Mouse (Mus musculus) hindbrain, embryonic 16.5 days (tissue): ENCODE results near the gene Plppr2. TPM values are rescaled to one million over a fixed set of nuclear protein-coding genes. Genes with fewer than 3 reads are reported as not detected.
A peak's percentile ranks its signal among the peaks of the same experiment; 100 is the strongest.

Source experiments
- ATAC-seq: fragments of 200-750 bp; cut with Nextera tagmentation; 2 replicates; pipeline ENCODE4 v1.8.0; 2017; ENCODE audit warnings: moderate TSS enrichment, moderate library complexity
- H3K27ac ChIP-seq: fragments of 300-500 bp; sonication (generic); 2 replicates; pipeline ENCODE4 v1.5.1; 2014; ENCODE audit warnings: low read depth, mild to moderate bottlenecking, control low read depth, low read length, moderate library complexity
- H3K27me3 ChIP-seq: fragments of 300-500 bp; sonication (generic); replicated peaks from 2 replicates; pipeline ENCODE4 v1.6.1; 2014; ENCODE audit warnings: low read length; ENCODE audit not compliant: control insufficient read depth, insufficient read depth
- H3K36me3 ChIP-seq: fragments of 300-500 bp; sonication (generic); 2 replicates; pipeline ENCODE4 v1.6.1; 2014; ENCODE audit warnings: mild to moderate bottlenecking, low read length, moderate library complexity, mixed read lengths; ENCODE audit not compliant: control insufficient read depth, insufficient read depth
- H3K4me1 ChIP-seq: fragments of 300-500 bp; sonication (generic); 2 replicates; pipeline ENCODE4 v1.6.1; 2014; ENCODE audit warnings: low read depth, low read length; ENCODE audit not compliant: control insufficient read depth, insufficient read depth
- H3K4me2 ChIP-seq: fragments of 300-500 bp; sonication (generic); 2 replicates; pipeline ENCODE4 v1.6.1; 2014; ENCODE audit warnings: mild to moderate bottlenecking, low read length, control low read depth, moderate library complexity
- H3K4me3 ChIP-seq: fragments of 300-500 bp; sonication (generic); 2 replicates; pipeline ENCODE4 v1.5.1; 2014; ENCODE audit warnings: mild to moderate bottlenecking, low read length, control low read depth, moderate library complexity
- H3K9ac ChIP-seq: fragments of 300-500 bp; sonication (generic); 2 replicates; pipeline ENCODE4 v1.6.1; 2014; ENCODE audit warnings: low read depth, mild to moderate bottlenecking, control low read depth, low read length, moderate library complexity
- H3K9me3 ChIP-seq: fragments of 300-500 bp; sonication (generic); 2 replicates; pipeline ENCODE4 v1.6.1; 2014; ENCODE audit warnings: mild to moderate bottlenecking, low read length, moderate library complexity; ENCODE audit not compliant: control insufficient read depth
- WGBS: fragments of 180-500 bp; shearing (Covaris S2); extraction: QIAGEN DNeasy Blood & Tissue Kit; methylation state at CpG from one replicate; pipeline ENCODE4 v1.1.7; 2014; 5-methylcytosine and 5-hydroxymethylcytosine counted together
- polyA plus RNA-seq: library from polyadenylated mRNA; unstranded; fragments of >200 nt; fragmentation: Nextera tagmentation; extraction: Ambion mirVana; gene quantifications from 2 replicates; pipeline ENCODE4 v1.2.1, GENCODE M21; 2015

Gene Plppr2
- polyA plus RNA-seq, 1 experiment from 2014 or later = 106 TPM

GRCm38 (mm10) chr9:21962416-21963059, 25.7 kb downstream of the Plppr2 start:
- 4% methylated on average over 31 of the region's 34 CpGs for WGBS

GRCm38 (mm10) chr9:21963417-21963816, 26.6 kb downstream of the Plppr2 start, which contains the start of gene Epor:
Epor (minus strand) TSS chr9:21963506.
- Histone ChIP-seq H3K36me3 (no peaks in the 10 kb centered on the region), H3K27me3 (peaks cover 35% of the 10 kb centered on the region), H3K4me2 (peak within 1 kb of the TSS; percentile 59), H3K9ac (peak within 1 kb of the TSS; percentile 41), H3K27ac (no peak within 1 kb of the TSS), H3K9me3 (no peaks in the 10 kb centered on the region), H3K4me1 (peaks cover 15% of the 10 kb centered on the region), H3K4me3 (peak within 1 kb of the TSS; percentile 41)
- 14% methylated on average over 8 of the region's 8 CpGs for WGBS
- ATAC-seq = peak; percentile 35; the same call in 1 of the 2 replicates

More at GRCm38 (mm10) chr9:21962416-21963059, 25.7 kb downstream of the Plppr2 start:
- peak overlapping the region; percentile 41 for H3K9ac ChIP-seq
- H3K9me3 ChIP-seq = no peaks in the 10 kb centered on the region
- ATAC-seq = peak; percentile 28; the same call in 1 of the 2 replicates
- H3K27me3 ChIP-seq = peaks cover 35% of the 10 kb centered on the region
- no peaks in the 10 kb centered on the region for H3K36me3 ChIP-seq
- H3K4me2 ChIP-seq = peak overlapping the region; percentile 59
- H3K27ac ChIP-seq = no peak overlapping the region
- H3K4me3 ChIP-seq = peak overlapping the region; percentile 41
- peaks cover 15% of the 10 kb centered on the region for H3K4me1 ChIP-seq

GRCm38 (mm10) chr9:21968883-21969282, 32.0 kb downstream of the Plppr2 start:
- H3K36me3 ChIP-seq = no peaks in the 10 kb centered on the region
- no peak overlapping the region for H3K9ac ChIP-seq
- no peak overlapping the region for H3K27ac ChIP-seq
- H3K4me2 ChIP-seq = no peak overlapping the region
- H3K27me3 ChIP-seq = no peaks in the 10 kb centered on the region; the same call in 1 of the 2 replicates
- ATAC-seq = no peak
- no peak overlapping the region for H3K4me3 ChIP-seq
- H3K4me1 ChIP-seq = no peaks in the 10 kb centered on the region
- H3K9me3 ChIP-seq = no peaks in the 10 kb centered on the region
- WGBS = 69% methylated on average over 6 of the region's 6 CpGs

- Histone ChIP-seq H3K4me2 (no peak overlapping the region), H3K36me3 (no peaks in the 10 kb centered on the region), H3K9me3 (no peaks in the 10 kb centered on the region), H3K4me3 (no peak overlapping the region), H3K27ac (no peak overlapping the region), H3K9ac (no peak overlapping the region), H3K4me1 (no peaks in the 10 kb centered on the region), H3K27me3 (no peaks in the 10 kb centered on the region; the same call in 1 of the 2 replicates)
- 94% methylated on average over 4 of the region's 4 CpGs for WGBS
- ATAC-seq = no peak
Observed at GRCm38 (mm10) chr9:21969304-21969703, 32.5 kb downstream of the Plppr2 start.

GRCm38 (mm10) chr9:21976626-21977175, 39.9 kb downstream of the Plppr2 start:
- no peaks in the 10 kb centered on the region for H3K4me1 ChIP-seq
- ATAC-seq = no peak
- 89% methylated on average over 10 of the region's 10 CpGs for WGBS
- H3K27ac ChIP-seq = no peak overlapping the region
- no peaks in the 10 kb centered on the region for H3K9me3 ChIP-seq
- H3K9ac ChIP-seq = no peak overlapping the region
- H3K36me3 ChIP-seq = no peaks in the 10 kb centered on the region
- no peak overlapping the region for H3K4me3 ChIP-seq
- no peaks in the 10 kb centered on the region for H3K27me3 ChIP-seq
- H3K4me2 ChIP-seq = no peak overlapping the region

GRCm38 (mm10) chr9:21977331-21977730, 40.5 kb downstream of the Plppr2 start:
- Histone ChIP-seq H3K9ac (no peak overlapping the region), H3K4me2 (no peak overlapping the region), H3K9me3 (no peaks in the 10 kb centered on the region), H3K36me3 (no peaks in the 10 kb centered on the region), H3K27me3 (no peaks in the 10 kb centered on the region), H3K4me3 (no peak overlapping the region), H3K4me1 (no peaks in the 10 kb centered on the region), H3K27ac (no peak overlapping the region)
- no peak for ATAC-seq
- WGBS = 69% methylated on average over 5 of the region's 5 CpGs

GRCm38 (mm10) chr9:21977972-21978371, 41.1 kb downstream of the Plppr2 start:
- Histone ChIP-seq H3K27me3 (no peaks in the 10 kb centered on the region), H3K4me3 (no peak overlapping the region), H3K9me3 (no peaks in the 10 kb centered on the region), H3K4me1 (no peaks in the 10 kb centered on the region), H3K27ac (no peak overlapping the region), H3K9ac (no peak overlapping the region), H3K4me2 (no peak overlapping the region), H3K36me3 (no peaks in the 10 kb centered on the region)
- no peak for ATAC-seq
- 23% methylated on average over 2 of the region's 2 CpGs for WGBS

- H3K27me3 ChIP-seq = no peaks in the 10 kb centered on the region
- H3K4me1 ChIP-seq = no peaks in the 10 kb centered on the region
- 85% methylated on average over 4 of the region's 4 CpGs for WGBS
- no peak for ATAC-seq
- H3K4me2 ChIP-seq = no peak overlapping the region
- H3K9ac ChIP-seq = no peak overlapping the region
- H3K36me3 ChIP-seq = no peaks in the 10 kb centered on the region
- H3K9me3 ChIP-seq = no peaks in the 10 kb centered on the region
- no peak overlapping the region for H3K4me3 ChIP-seq
- H3K27ac ChIP-seq = no peak overlapping the region
Observed at GRCm38 (mm10) chr9:21978398-21979128, 41.7 kb downstream of the Plppr2 start.

GRCm38 (mm10) chr9:21983911-21984310, 47.1 kb downstream of the Plppr2 start:
- ATAC-seq = no peak
- H3K9ac ChIP-seq = no peak overlapping the region
- no peaks in the 10 kb centered on the region for H3K36me3 ChIP-seq
- H3K27me3 ChIP-seq = peaks cover 23% of the 10 kb centered on the region
- H3K27ac ChIP-seq = no peak overlapping the region
- 28% methylated on average over 3 of the region's 3 CpGs for WGBS
- H3K4me1 ChIP-seq = peaks cover 12% of the 10 kb centered on the region
- no peak overlapping the region for H3K4me3 ChIP-seq
- no peaks in the 10 kb centered on the region for H3K9me3 ChIP-seq
- no peak overlapping the region for H3K4me2 ChIP-seq
